Mouse (Mus musculus) midbrain, embryonic 16.5 days (tissue): ENCODE measurements around the gene Ets2. TPM values are rescaled to one million over a fixed set of nuclear protein-coding genes. Genes with fewer than 3 reads are reported as not detected.

Source experiments
- ATAC-seq: fragments of 200-750 bp; cut with Nextera tagmentation; 2 replicates; pipeline ENCODE4 v1.8.0; 2017; ENCODE audit warnings: moderate TSS enrichment
- H3K27ac ChIP-seq: fragments of 300-500 bp; sonication (generic); 2 replicates; pipeline ENCODE4 v1.5.1; 2014; ENCODE audit warnings: mild to moderate bottlenecking, low read length, mixed read lengths
- H3K27me3 ChIP-seq: fragments of 300-500 bp; sonication (generic); 2 replicates; pipeline ENCODE4 v1.6.1; 2014; ENCODE audit warnings: low read depth, low read length, mixed read lengths; ENCODE audit not compliant: control insufficient read depth, insufficient read depth
- H3K36me3 ChIP-seq: fragments of 300-500 bp; sonication (generic); 2 replicates; pipeline ENCODE4 v1.6.1; 2014; ENCODE audit warnings: mild to moderate bottlenecking, low read length, moderate library complexity, mixed read lengths; ENCODE audit not compliant: control insufficient read depth, insufficient read depth
- H3K4me1 ChIP-seq: fragments of 300-500 bp; sonication (generic); 2 replicates; pipeline ENCODE4 v1.6.1; 2014; ENCODE audit warnings: mild to moderate bottlenecking, low read length, mixed read lengths; ENCODE audit not compliant: control insufficient read depth, insufficient read depth
- H3K4me2 ChIP-seq: fragments of 300-500 bp; sonication (generic); 2 replicates; pipeline ENCODE4 v1.6.1; 2014; ENCODE audit warnings: mild to moderate bottlenecking, low read length, mixed read lengths
- H3K4me3 ChIP-seq: fragments of 300-500 bp; sonication (generic); 2 replicates; pipeline ENCODE4 v1.5.1; 2014; ENCODE audit warnings: low read depth, mild to moderate bottlenecking, low read length, moderate library complexity, mixed read lengths
- H3K9ac ChIP-seq: fragments of 300-500 bp; sonication (generic); 2 replicates; pipeline ENCODE4 v1.6.1; 2014; ENCODE audit warnings: low read depth, low read length, mixed read lengths
- H3K9me3 ChIP-seq: fragments of 300-500 bp; sonication (generic); replicated peaks from 2 replicates; pipeline ENCODE4 v1.6.1; 2014; ENCODE audit warnings: mild to moderate bottlenecking, low read length, mixed read lengths; ENCODE audit not compliant: control insufficient read depth, poor library complexity, severe bottlenecking
- WGBS: fragments of 180-500 bp; shearing (Covaris S2); extraction: QIAGEN DNeasy Blood & Tissue Kit; methylation state at CpG from one replicate; pipeline ENCODE4 v1.1.7; 2014; 5-methylcytosine and 5-hydroxymethylcytosine counted together
- polyA plus RNA-seq: library from polyadenylated mRNA; unstranded; fragments of >200 nt; fragmentation: Nextera tagmentation; extraction: Ambion mirVana; gene quantifications from 2 replicates; pipeline ENCODE4 v1.2.1, GENCODE M21; 2015

The Ets2 gene
- polyA plus RNA-seq, 1 experiment from 2014 or later, result 21.2 TPM

DNA sequence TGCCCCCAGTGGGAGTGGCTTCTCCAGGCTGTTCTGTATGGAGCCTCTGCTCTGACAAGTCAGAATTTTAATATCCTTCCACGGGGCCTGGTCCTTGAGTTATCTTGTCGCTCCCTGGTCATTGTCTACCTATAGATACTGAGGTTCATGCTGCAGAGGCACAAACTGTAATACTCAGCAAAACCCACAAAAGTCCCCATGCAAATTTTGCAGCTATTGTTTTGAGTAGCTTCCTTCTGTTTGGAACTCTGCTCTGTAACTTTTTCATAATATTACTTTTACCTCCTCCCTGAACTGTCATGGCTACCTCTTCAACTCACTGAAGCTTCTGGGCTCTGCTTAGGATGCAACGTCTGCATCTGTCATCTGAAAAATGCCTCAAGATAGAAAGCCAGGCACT, 43.8 kb downstream of the Ets2 start:
- ATAC-seq, result no peak
- no peaks in the 10 kb centered on the region for H3K4me1 ChIP-seq
- no peak overlapping the region for H3K27ac ChIP-seq
- no peak overlapping the region for H3K4me3 ChIP-seq
- WGBS, result 83% methylated on average over 3 of the region's 3 CpGs
- H3K4me2 ChIP-seq, result no peak overlapping the region
- H3K9ac ChIP-seq, result no peak overlapping the region
- H3K36me3 ChIP-seq, result no peaks in the 10 kb centered on the region
- H3K27me3 ChIP-seq, result no peaks in the 10 kb centered on the region
- H3K9me3 ChIP-seq, result no peaks in the 10 kb centered on the region

DNA sequence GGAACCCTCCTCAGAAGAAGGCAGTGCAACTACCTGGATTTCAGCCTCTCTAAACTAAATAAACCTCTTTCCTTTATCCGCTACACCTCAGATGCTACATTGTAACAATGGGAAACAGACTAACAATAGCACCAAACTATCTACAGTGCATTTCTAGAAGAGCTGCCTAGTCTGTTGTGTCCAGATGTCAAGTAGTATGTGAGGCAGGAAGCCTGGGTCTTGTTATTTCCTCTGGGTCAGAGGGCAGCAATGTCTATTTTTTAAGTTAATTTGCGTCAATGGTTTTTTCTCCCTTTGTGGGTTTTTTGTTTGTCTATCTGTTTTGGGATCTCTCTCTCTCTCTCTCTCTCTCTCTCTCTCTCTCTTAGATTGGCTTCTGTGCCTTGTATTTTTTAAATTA, 44.7 kb downstream of the Ets2 start:
- Histone ChIP-seq H3K4me2 (no peak overlapping the region), H3K27me3 (no peaks in the 10 kb centered on the region), H3K9ac (no peak overlapping the region), H3K9me3 (no peaks in the 10 kb centered on the region), H3K27ac (no peak overlapping the region), H3K4me3 (no peak overlapping the region), H3K4me1 (no peaks in the 10 kb centered on the region), H3K36me3 (no peaks in the 10 kb centered on the region)
- WGBS, result 91% methylated on average over 2 of the region's 2 CpGs
- ATAC-seq, result no peak

DNA sequence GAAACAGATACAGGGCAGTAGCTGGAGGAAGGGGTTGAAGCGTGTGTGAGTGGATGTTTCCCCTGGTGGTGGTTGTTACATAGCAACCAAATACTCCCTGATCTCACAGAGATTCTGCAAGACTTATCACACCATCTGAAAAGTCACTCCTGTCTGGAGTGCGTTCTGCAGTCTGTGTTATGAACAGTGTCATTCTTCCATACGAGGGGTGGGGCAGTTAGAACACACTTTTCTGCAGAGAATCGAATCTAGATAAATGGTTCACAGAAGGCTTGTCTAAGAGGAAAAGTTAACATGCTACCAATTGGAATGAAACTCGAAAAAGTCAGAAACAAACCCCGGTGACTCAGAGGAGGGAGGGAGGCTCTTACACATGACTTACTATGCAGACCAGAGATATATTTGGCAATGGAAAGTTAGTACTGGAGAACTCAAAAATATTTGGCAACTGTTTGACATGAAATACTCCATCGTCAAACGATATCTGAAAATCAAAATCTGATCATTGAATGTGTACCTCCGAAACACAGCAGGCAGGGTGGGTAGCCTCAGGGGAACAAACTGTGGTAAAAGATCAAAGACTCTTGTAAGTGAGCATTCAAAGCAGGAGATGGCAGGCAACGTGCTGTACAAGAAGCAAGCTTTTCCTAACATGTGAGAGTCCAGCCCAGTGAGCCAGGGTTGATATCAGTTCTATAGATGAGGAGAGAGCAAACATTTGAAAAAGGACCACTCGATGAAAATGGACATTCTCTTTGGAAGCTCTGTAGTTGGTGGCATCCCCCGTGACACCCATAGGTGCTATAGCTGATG, 47.6 kb downstream of the Ets2 start:
- no peak for ATAC-seq
- Histone ChIP-seq H3K9me3 (no peaks in the 10 kb centered on the region), H3K27me3 (no peaks in the 10 kb centered on the region), H3K4me2 (no peak overlapping the region), H3K4me3 (no peak overlapping the region), H3K36me3 (no peaks in the 10 kb centered on the region), H3K4me1 (no peaks in the 10 kb centered on the region), H3K9ac (no peak overlapping the region), H3K27ac (no peak overlapping the region)
- WGBS, result 75% methylated on average over 12 of the region's 12 CpGs

DNA sequence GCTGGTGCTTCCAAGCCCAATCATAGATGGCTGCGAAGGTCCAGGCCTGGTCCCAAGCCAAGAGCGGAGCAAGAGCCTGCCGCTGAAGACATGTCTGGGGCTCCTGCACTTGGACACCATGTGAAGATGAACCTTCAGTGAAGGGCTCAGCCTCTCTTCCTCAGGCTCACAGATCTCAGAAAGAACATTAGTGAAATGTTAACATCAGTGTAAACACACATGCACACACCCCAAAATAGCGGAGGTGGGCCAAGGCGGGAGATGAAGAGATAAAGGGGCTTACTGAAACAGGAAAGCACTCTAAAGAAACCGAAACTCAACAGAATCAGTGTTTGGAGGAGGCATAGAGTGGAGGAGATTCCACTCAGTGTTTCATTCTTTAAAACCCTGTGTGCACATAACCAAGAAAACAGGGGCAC, 48.3 kb downstream of the Ets2 start:
- no peaks in the 10 kb centered on the region for H3K27me3 ChIP-seq
- H3K9ac ChIP-seq, result no peak overlapping the region
- H3K4me2 ChIP-seq, result no peak overlapping the region
- H3K27ac ChIP-seq, result no peak overlapping the region
- H3K9me3 ChIP-seq, result no peaks in the 10 kb centered on the region
- ATAC-seq, result no peak
- H3K4me3 ChIP-seq, result no peak overlapping the region
- no peaks in the 10 kb centered on the region for H3K36me3 ChIP-seq
- no peaks in the 10 kb centered on the region for H3K4me1 ChIP-seq
- WGBS, result 93% methylated on average over 6 of the region's 6 CpGs

DNA sequence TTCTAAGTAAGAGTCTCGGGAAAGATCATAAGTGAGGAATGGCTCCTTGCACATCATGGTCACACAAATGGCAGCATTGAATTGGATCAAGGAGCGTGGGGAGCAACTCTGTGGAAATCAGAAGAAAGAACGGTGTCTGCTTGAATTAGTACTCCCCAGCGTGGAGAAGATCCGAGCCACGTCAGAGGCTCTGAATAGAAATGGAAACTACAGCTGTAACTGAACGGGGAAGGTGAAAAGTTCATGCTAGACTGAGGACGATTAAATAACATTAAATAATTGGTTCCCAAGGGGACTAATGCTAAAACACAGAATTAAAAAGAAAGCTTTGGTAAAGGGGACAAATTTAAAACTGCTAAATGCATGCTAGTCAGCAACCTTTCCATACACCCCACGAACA, 50.6 kb downstream of the Ets2 start:
- no peak for ATAC-seq
- H3K4me1 ChIP-seq, result no peaks in the 10 kb centered on the region
- H3K4me3 ChIP-seq, result no peak overlapping the region
- no peaks in the 10 kb centered on the region for H3K27me3 ChIP-seq
- no peak overlapping the region for H3K9ac ChIP-seq
- H3K9me3 ChIP-seq, result no peaks in the 10 kb centered on the region
- no peaks in the 10 kb centered on the region for H3K36me3 ChIP-seq
- 57% methylated on average over 9 of the region's 9 CpGs for WGBS
- H3K27ac ChIP-seq, result no peak overlapping the region
- no peak overlapping the region for H3K4me2 ChIP-seq

DNA sequence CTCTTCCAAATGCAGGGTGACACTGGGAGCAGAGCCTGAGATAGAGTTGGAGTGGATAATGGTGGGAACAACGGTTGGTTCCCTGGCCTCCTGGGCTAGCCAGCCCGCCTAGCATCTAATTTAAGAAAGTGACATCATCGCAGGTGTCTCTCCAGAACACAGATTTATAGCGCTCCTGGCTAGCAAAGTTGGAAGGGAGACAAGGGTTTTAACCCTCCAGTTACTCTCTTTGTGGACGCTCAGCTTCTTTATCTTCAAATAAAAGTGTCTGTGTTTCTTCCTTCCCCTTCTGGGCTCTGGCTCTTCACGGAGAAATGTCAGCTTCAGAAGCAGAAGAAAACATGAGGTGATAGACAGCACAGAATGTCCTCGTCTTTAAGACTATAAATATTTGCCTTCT, 51.4 kb downstream of the Ets2 start:
- no peak overlapping the region for H3K4me2 ChIP-seq
- H3K9ac ChIP-seq, result no peak overlapping the region
- no peaks in the 10 kb centered on the region for H3K27me3 ChIP-seq
- H3K4me3 ChIP-seq, result no peak overlapping the region
- no peaks in the 10 kb centered on the region for H3K36me3 ChIP-seq
- no peak for ATAC-seq
- 75% methylated on average over 7 of the region's 7 CpGs for WGBS
- no peak overlapping the region for H3K27ac ChIP-seq
- H3K9me3 ChIP-seq, result no peaks in the 10 kb centered on the region
- H3K4me1 ChIP-seq, result no peaks in the 10 kb centered on the region

DNA sequence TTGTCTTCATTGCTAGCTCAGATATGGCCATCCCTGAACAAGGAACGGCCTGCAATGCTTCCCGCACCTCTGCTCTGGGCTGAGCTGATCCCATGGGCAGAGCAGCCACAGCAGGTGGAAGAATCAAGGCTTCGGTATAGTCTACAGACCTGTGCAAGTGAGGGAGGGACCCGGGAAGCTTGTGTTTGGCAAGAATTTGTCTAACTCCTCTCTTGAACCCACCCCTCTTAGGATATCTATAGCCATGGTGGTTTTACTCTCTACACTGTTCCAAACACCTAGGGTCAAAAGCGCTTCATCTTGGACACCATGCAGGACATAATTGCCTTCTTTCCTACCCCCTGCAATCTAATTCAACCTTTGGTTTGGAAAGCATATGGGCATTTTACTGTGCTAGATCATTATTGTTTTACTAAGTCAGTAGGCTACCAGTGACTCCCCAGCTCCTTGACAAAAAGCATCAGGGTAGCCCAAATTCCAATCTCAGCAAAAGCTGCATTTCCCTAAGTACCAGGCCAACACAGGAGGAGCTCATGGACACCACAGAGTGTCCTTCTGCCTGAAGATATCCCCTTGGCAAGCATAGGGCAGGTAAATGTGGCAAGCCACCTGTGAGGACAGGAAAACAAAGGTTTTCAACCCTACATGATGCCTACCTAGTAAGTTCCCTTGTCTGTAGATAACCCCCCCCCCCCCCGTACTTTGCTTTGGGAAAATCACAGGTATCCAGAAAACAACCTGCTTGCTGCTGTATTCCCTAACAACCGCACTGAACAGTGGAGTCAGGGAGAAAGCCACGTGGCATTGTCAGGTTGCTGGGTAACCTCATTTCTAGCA, 57.5 kb downstream of the Ets2 start:
- no peak for ATAC-seq
- 89% methylated on average over 8 of the region's 8 CpGs for WGBS
- no peaks in the 10 kb centered on the region for H3K27me3 ChIP-seq

DNA sequence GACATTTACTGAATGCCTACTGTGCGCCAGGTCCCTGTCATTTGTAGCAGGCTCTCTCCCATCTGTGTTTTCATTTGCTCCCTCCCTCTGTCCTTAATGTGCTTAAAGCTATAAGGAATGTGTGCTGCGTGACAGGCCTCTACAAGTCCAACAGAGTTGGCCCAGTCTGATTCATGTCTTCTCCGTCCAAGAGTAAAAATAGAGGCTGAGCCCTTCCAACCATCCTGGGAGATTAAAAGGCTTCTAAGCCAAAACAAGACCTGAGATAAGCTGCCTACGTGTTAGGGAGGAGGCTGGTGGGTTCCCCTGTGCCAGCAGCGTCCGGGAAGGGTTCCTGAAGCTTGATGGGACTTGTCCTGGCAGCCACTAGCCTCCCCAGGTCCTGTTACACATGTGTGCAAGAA, 58.1 kb downstream of the Ets2 start:
- no peak for ATAC-seq
- no peaks in the 10 kb centered on the region for H3K27me3 ChIP-seq
- H3K4me2 ChIP-seq, result no peak overlapping the region
- no peaks in the 10 kb centered on the region for H3K36me3 ChIP-seq
- 70% methylated on average over 6 of the region's 6 CpGs for WGBS
- H3K9ac ChIP-seq, result no peak overlapping the region
- no peaks in the 10 kb centered on the region for H3K4me1 ChIP-seq
- H3K9me3 ChIP-seq, result no peaks in the 10 kb centered on the region
- no peak overlapping the region for H3K27ac ChIP-seq
- H3K4me3 ChIP-seq, result no peak overlapping the region

More for the DNA sequence above, 57.5 kb downstream of the Ets2 start:
- no peak overlapping the region for H3K4me2 ChIP-seq
- no peak overlapping the region for H3K4me3 ChIP-seq
- no peaks in the 10 kb centered on the region for H3K36me3 ChIP-seq
- H3K27ac ChIP-seq, result no peak overlapping the region
- no peak overlapping the region for H3K9ac ChIP-seq
- no peaks in the 10 kb centered on the region for H3K9me3 ChIP-seq
- H3K4me1 ChIP-seq, result no peaks in the 10 kb centered on the region

DNA sequence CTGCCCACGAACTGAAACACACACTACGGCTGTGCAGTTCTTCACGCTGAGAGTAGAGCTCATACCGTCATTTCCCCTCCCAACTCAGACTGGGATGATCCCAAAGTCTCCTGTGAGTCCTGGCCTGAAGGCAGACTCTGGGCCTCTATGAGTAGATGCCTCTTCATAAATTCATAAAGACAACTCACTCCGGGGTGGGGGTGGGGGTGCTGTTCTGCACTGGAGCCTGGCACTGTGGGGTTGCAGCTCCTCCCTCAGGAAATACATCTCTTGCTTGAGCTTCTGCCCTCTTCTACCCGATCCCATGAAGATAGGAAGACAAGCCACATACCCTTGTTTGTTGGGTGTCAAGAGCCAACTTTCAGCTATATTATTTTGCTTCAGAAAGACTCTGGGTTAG, 59.9 kb downstream of the Ets2 start:
- H3K4me1 ChIP-seq, result no peaks in the 10 kb centered on the region
- H3K27me3 ChIP-seq, result no peaks in the 10 kb centered on the region
- H3K4me3 ChIP-seq, result no peak overlapping the region
- no peak overlapping the region for H3K27ac ChIP-seq
- H3K9me3 ChIP-seq, result no peaks in the 10 kb centered on the region
- ATAC-seq, result no peak
- 83% methylated on average over 6 of the region's 6 CpGs for WGBS
- H3K9ac ChIP-seq, result no peak overlapping the region
- no peaks in the 10 kb centered on the region for H3K36me3 ChIP-seq
- H3K4me2 ChIP-seq, result no peak overlapping the region
